Mouse (Mus musculus) natural killer cell, adult 2 months (primary cell): ENCODE measurements at regions not wholly inside any gene's neighbourhood (a gene's known extent, or its start where the extent isn't known, plus 50 kb on each side); places are given as distances from the start of the nearest gene placed in this dataset.

Experiments used
- DNase-seq, 2 experiments: peaks; one replicate each; pipeline ENCODE4 v3.0.0; 2022; ENCODE audit warnings: low spot score in 2 of 2

GRCm38 (mm10) chr10:9168725-9169124 lies 282.9 kb upstream of the Sash1 start:
- no peak for DNase-seq

DNA sequence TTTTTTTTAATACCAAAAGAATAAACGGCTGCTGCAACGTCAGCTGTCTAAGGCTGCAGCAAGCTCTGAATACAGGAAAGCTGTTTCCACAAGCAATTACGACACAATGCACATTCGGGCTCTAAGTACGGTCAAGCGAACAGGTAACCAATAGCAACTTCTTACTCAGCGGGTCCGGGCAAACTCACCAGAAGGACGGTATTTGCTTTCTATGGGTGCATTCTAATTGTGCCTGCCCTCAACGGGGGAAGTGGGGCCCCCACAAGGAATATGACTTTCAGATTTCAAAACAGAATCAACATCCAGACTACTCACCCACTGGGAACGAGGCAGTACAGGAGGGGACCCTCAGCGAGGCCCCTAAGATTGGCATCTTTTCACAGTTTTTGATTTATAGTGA lies 280.1 kb upstream of the Sash1 start:
- no peak for DNase-seq

- DNase-seq, result no peak
Observed at GRCm38 (mm10) chr10:9165598-9165997, 279.7 kb upstream of the Sash1 start.

- DNase-seq, result no peak
Observed at GRCm38 (mm10) chr10:9164333-9164732, 278.5 kb upstream of the Sash1 start.

DNA sequence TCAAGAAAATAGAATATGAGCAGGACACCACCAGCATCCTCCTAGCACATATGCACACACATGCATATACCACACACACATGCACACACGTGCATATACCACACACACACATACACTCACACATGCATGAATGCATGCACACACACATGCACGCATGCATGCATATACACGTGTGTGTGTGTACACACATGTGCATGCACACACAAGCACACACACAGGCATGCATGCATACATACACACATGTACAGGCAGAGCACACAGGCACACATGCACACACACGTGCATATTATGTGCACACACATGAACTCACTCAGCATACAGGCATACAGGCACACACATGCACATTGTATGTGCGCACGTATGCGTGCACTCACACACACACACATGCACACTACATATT lies 275.7 kb upstream of the Sash1 start:
- DNase-seq, result no peak

DNA sequence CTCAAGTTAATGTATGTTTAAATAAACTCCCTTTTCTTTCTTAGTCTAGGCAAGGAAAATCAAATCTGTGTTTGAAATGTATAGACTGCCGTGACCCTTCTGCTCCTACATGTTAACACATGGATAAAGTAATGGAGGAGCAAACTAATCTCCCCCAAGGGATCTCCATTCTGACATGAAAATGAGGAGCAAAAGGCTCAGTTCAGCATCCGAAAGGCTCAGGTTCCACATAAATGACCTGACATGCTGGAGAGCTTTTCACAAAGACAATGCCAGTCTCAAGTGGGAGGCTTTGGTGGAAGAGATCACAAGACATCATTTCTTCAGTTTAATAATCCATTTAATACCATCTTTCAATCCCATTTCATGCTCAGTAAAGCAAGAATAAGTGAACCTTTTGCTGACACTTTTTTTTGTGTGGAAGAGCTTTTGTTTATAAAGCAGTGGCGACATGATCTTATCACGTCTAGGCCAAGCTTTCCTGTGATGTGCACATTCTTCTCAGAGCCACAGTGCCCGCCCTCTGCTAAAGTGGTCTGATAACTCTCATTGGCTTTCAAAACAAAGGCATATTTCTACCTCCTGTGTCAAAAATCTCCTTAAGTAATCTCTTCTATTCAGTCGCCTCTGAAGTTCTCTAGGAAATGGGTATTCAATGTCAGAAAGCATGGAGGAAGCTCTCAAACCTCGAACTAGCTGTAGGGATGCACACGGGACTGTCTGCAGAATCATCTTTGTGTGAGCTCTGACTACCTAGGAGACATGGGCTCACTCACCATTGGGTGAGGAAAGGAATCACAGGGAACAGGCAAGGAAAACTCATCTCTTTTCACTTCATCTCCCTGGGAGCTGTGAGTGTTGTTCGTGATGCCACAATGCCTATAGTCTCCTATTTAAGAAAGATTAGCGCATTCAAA lies 271.7 kb upstream of the Sash1 start:
- no peak for DNase-seq

DNA sequence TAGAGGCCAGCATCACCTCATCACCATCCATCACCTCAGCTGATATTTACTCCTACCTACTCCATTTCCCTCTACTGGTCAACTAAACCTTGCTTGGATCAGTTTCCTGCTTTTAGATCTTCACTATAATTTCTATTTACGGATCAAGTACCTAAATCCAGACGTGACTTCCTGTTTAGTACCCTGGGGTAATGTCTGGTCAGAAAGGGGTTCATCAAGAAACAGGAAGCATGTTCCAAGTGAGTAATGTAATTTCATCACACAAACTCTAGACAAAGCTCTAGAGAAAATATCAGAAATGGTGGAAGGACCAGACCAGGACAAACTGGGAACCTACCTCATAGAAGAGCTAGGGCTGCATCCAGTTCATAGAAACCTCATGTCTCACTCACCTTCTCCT lies 250.2 kb upstream of the Sash1 start:
- DNase-seq, result no peak

DNA sequence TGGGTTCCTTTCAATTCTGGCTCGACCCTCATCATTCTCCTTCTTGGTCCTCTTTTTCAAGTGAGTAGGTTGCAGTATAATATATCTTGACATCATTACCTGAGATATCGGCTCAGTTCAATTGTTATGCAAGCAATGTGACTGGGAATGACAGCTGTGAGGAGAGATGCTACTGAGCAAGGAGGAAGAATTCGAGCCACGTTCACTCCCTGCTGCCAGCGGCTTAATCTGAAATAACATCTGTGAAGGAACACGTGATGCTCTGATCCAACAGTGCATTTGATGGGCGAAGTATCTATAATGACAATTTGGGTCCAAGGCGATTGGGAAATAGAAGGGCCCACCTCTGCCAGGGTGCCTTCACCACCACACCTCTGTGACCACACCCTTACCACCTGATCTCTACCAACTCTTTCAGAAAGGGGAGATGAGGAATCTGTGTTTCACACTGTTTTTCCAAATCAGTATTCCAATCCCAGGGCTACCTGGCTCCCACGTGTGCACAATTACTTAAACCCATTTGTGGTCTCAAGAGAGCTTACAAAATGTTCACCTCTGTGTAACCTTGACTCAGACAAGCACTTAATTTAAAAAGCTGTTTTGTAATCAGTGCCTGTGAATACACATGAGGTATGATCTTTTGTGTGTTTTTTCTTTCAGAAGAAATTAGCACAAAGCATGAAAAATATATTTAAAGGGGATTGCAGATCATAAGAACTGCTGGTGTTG lies 248.6 kb upstream of the Sash1 start:
- no peak for DNase-seq

GRCm38 (mm10) chr10:9130061-9130460 lies 244.2 kb upstream of the Sash1 start:
- DNase-seq, result no peak

DNA sequence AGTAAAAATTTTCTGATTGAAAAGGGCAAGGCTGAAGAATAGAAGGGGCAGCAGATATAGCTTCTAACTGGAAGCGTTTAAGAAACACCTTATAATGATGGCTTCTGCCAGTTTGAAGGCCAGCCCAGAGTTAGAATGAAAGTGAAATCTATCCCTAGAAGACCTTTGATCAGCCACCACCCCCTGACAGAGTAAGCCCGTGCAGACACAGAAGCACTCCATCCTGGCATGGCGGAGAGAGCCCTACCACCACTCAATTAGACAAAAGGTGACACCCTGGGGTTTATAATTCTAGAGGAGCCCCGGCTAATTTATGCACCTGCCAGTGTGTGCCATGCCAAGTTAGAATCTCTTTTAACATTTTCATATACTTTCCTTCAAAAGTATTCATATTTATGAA lies 233.4 kb upstream of the Sash1 start:
- DNase-seq, result no peak

DNA sequence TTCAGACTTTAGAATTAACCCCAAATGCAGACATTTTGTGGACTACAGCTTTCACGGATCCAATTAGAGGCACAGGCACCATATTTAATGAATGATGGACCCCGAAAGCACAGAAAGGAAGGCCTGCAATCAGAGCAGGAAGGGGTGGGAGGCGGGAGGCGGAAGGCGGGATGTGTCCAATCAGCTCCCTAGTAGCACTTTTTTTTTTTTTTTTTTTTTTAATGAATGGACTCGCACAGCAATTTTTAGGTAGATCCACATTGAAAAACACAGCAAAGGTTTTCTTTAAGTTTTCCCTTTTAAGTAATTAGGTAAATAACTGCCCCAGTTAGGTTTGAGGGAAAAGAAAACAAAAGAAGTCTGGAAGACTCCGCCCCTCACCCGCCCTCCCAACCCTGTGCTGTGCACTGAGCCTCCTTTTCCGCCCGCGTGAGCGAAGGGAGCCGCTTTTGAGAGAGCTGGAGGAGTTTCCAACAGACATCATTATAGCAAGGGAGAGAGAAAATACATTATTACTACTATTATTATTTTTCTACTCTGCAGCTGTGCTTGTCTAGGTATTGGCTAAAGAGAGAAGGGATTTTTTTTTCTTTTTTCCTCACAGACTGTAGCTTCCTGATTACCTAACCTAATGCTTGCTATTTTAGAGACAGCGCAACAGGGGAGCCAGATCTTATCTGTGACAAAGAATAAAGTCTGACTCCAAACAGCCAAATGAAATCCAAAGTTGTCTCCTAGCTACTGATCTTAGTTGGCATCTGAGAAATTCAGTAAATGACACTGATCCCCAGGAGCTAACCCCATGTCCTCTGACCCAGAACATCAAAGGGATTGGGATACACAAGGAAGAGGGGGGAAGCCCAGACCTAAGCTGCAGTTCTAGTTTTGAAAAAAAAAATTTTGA lies 232.0 kb upstream of the Sash1 start:
- no peak for DNase-seq

GRCm38 (mm10) chr10:9117134-9117533 lies 231.3 kb upstream of the Sash1 start:
- no peak for DNase-seq

GRCm38 (mm10) chr10:9113706-9114105 lies 227.8 kb upstream of the Sash1 start:
- DNase-seq, result no peak

DNA sequence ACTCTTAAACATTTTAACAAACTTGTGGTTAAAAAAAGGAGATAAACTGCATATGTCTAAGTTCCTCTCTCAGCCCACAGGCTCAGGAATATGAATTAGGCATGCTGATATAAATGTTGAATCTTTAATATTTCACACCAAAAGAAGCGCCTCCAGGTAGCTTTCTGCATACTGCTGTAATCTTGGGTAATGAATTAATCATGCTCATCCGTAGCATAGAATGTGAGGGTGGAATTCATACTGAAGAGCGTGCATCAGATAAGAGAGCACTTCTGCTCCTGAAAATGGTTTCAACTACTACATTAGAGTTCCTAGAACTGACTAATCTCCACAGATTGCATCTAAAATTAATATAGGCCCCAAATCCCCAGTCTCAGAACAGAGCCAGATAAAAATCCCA lies 225.2 kb upstream of the Sash1 start:
- DNase-seq, result no peak

DNA sequence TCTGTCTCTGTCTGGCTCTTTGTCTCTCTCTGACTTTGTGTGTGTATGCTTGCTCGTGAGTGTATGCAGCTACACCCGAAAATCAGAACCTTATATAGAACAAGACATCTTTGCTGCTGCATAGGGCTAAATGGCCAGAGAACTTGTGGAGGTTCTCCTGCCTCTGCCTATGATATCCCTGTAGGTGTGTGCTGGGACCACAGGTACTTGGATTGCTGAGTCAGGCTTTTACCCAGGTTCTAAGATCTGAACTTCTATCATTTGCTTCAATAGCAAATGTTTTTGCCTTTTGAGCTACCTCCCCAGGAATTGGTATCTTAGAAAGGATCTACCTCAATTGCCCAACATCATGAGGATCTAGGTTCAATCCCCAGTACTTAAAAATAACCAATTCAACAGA lies 210.3 kb upstream of the Sash1 start:
- no peak for DNase-seq

- no peak for DNase-seq
Observed at GRCm38 (mm10) chr10:9095163-9095562, 209.3 kb upstream of the Sash1 start.

DNA sequence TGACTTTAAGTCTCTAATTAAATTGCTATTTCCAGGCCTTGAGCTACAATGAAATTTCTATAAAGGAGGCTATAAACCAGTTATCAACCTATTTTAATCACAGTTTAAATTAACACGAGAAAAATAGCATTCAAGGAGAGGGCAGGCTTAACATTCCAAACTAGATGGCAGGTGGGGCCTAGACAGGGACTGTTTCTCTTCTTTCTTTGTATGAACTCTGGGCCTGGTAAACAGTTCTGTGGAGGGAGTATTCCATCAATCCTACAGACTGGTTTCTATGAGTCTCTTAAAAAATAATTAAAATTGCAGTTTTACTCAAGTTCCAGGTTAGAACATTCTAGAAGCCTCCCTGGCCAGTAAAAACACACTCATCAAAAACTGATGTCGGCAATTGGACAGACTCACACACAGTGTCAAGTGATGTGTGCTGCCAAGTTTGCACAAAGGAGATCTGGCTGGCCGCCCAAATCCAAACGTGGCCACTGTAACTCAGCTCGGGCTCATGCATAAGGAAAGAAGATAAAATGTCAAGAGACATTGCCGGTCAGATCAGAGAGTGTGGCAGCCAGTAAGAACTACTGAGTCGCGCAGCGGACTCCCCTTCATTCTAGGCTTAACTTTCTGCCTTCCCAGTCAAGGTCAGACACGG lies 206.5 kb upstream of the Sash1 start:
- no peak for DNase-seq

DNA sequence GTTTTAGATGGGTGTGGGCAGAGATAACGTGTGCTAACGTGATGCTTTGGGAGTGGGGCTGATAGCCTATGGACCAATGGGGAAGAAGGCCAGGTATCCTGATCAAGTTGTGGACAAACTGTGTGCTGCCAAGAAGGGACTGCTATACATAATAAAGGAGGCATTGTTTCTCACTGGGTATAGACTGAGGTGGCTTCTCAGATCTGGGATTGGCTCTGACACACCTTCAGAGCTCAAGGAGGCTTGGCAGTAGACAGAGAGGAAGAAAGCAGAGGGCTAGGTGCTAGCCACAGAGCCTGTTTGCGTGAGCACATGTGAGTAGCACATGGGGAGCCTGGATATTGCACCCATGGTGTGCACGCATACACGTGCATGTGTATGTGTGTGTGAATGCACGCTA lies 205.1 kb upstream of the Sash1 start:
- no peak for DNase-seq

DNA sequence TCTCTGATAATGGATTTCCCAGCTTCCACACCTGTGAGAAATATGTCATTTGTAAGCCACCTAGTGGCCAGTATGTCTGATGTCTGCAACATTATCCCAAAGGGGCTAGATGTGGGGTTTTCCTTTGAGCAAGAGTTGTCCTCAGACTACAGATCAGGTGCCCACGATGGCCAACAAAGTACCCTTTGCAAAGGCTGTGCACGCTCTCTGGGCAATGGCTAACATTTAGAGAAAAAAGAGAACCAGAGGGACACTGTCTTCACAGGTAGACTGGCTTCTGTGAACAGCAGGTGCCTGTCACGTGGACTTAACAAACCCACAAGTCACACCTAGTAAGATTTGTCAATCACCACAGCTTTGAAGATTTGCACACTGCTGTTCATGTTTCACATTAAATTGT lies 202.0 kb upstream of the Sash1 start:
- no peak for DNase-seq

DNA sequence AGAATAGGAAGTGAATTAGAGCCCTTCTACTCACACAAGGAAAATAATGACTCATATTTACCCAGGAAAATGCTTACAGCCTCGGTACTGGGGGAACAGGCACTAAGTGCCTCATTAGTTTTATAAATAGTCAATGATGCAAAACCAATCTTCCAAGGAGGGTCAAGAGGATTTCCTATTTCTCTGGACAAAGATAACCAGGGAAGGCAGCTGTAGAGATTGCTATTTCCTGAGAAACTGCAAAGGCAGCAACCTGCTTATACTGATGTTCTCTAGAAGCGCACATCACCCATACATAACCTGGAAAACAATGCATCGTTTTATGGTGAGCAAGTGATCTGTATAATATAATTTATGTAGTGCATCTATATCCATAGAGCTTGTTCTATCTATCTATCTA lies 201.3 kb upstream of the Sash1 start:
- no peak for DNase-seq

DNA sequence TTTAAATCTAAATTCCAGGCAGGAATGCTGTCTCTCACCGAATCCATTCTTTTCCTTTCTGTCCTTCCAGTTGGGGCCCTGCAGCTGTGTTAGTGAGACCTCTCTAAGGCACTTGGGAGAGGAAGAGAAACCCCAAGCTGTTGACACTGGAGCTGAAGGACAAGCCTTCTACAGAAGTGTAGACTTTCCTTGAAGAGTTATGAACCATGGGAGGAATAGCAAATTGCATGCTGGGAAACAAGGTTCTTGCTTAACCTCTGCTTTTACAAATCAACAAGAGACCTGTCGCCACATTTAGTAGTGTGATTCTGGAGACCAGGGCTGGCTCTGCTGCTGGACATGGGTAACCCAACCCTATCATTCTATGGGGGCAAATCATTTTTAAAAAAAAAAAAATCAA lies 200.8 kb upstream of the Sash1 start:
- no peak for DNase-seq

DNA sequence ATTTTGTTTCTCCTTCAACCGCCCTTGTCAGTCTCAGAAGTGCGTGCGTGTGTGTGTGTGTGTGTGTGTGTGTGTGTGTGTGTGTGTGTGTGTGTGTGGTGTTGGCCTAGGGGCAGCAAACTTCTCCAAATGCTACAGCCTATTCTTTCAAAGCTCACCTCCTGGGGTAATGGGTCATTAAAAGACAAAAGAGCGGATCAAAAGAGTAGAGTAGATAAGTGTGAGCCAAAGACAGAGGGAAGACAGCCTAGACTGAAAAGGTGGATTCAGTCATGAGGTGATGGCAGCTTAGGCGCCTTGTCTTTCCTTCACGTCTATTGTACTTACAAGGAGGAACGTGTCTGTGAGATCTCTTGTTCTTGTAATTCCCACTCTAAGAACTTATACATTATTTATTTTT lies 199.6 kb upstream of the Sash1 start:
- DNase-seq, result no peak
